Mouse (Mus musculus) intestine, embryonic 16.5 days (tissue): ENCODE data around the gene Zeb2. TPM values are rescaled to one million over a fixed set of nuclear protein-coding genes. Genes with fewer than 3 reads are reported as not detected.

Source experiments
- ATAC-seq: fragments of 200-750 bp; cut with Nextera tagmentation; 2 replicates; pipeline ENCODE4 v1.8.0; 2017; ENCODE audit warnings: moderate TSS enrichment, moderate library complexity
- H3K27ac ChIP-seq: fragments of 300-500 bp; sonication (generic); 2 replicates; pipeline ENCODE4 v1.5.1; 2014; ENCODE audit warnings: mild to moderate bottlenecking, low read length
- H3K27me3 ChIP-seq: fragments of 300-500 bp; sonication (generic); replicated peaks from 2 replicates; pipeline ENCODE4 v1.6.1; 2014; ENCODE audit warnings: low read length, control low read depth, mixed read lengths; ENCODE audit not compliant: control insufficient read depth, insufficient read depth
- H3K36me3 ChIP-seq: fragments of 300-500 bp; sonication (generic); 2 replicates; pipeline ENCODE4 v1.6.1; 2014; ENCODE audit warnings: low read length, control low read depth; ENCODE audit not compliant: control insufficient read depth, insufficient read depth
- H3K4me1 ChIP-seq: fragments of 300-500 bp; sonication (generic); 2 replicates; pipeline ENCODE4 v1.6.1; 2014; ENCODE audit warnings: low read length, control low read depth, mixed read lengths; ENCODE audit not compliant: control insufficient read depth, insufficient read depth
- H3K4me2 ChIP-seq: fragments of 300-500 bp; sonication (generic); 2 replicates; pipeline ENCODE4 v1.6.1; 2014; ENCODE audit warnings: low read depth, low read length, control low read depth
- H3K4me3 ChIP-seq: fragments of 300-500 bp; sonication (generic); 2 replicates; pipeline ENCODE4 v1.5.1; 2014; ENCODE audit warnings: mild to moderate bottlenecking, low read length
- H3K9ac ChIP-seq: fragments of 300-500 bp; sonication (generic); 2 replicates; pipeline ENCODE4 v1.6.1; 2014; ENCODE audit warnings: low read depth, low read length
- H3K9me3 ChIP-seq: fragments of 300-500 bp; sonication (generic); 2 replicates; pipeline ENCODE4 v1.6.1; 2016; ENCODE audit warnings: low read length, control low read depth; ENCODE audit not compliant: control insufficient read depth
- WGBS: fragments of 180-500 bp; shearing (Covaris S2); extraction: QIAGEN DNeasy Blood & Tissue Kit; methylation state at CpG from one replicate; pipeline ENCODE4 v1.1.7; 2014; 5-methylcytosine and 5-hydroxymethylcytosine counted together
- polyA plus RNA-seq: library from polyadenylated mRNA; unstranded; fragments of >200 nt; fragmentation: Nextera tagmentation; extraction: Ambion mirVana; gene quantifications from 2 replicates; pipeline ENCODE4 v1.2.1, GENCODE M21; 2015

Zeb2 gene
- polyA plus RNA-seq, 1 experiment from 2014 or later: 30.9 TPM

DNA sequence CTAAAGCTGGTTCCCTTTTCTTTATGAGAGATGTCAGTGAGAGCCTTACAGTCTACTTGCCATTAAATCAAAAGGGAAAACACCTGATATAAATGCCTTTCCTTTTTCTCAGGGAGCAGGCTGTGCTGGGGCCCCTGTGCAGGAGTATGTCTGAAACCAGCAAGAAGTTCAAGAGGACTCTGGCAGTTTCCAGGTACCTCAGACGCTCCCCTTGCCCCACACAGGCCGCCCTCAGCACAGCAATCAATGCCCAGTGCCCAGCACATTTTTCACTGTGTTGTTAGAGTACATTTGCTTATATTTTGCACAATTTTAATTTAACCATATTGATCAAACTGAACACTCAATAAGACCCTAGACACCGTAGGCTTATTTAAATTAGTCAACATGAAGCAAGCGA is 35.6 kb downstream of the Zeb2 start:
- H3K27ac ChIP-seq: no peak overlapping the region
- ATAC-seq: no peak
- H3K36me3 ChIP-seq: no peaks in the 10 kb centered on the region
- no peak overlapping the region for H3K4me3 ChIP-seq
- H3K9me3 ChIP-seq: no peaks in the 10 kb centered on the region
- H3K4me1 ChIP-seq: no peaks in the 10 kb centered on the region; the same call in 1 of the 2 replicates
- no peaks in the 10 kb centered on the region for H3K27me3 ChIP-seq
- H3K9ac ChIP-seq: no peak overlapping the region
- H3K4me2 ChIP-seq: no peak overlapping the region
- WGBS: 81% methylated on average over 4 of the region's 4 CpGs

- H3K9me3 ChIP-seq: no peaks in the 10 kb centered on the region
- no peak overlapping the region for H3K27ac ChIP-seq
- H3K36me3 ChIP-seq: no peaks in the 10 kb centered on the region
- no peak for ATAC-seq
- H3K4me1 ChIP-seq: no peaks in the 10 kb centered on the region; the same call in 1 of the 2 replicates
- H3K4me2 ChIP-seq: no peak overlapping the region
- no peak overlapping the region for H3K9ac ChIP-seq
- no peak overlapping the region for H3K4me3 ChIP-seq
- no peaks in the 10 kb centered on the region for H3K27me3 ChIP-seq
- WGBS: 64% methylated on average over 3 of the region's 3 CpGs
These were observed 39.2 kb downstream of the Zeb2 start for GRCm38 (mm10) chr2:45077938-45078487.

DNA sequence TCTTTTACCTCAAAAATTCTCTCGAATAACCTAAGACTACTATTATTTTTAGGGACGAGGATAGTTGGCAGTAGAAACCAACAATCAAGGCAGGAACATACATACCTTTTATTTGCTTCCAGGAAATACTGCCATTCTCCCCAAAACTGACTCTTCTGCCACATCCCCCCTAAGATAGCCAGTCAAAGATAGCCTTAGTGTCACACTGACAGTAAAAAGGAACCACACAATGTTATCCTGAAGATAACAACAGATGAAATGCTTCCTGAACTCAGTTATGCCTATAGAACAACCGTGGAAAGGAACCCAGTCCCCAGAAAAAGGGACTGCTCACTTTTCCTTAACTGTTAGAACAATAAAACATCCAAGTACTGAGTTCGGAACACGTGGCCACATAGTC is 39.8 kb downstream of the Zeb2 start:
- Histone ChIP-seq H3K36me3 (no peaks in the 10 kb centered on the region), H3K27ac (no peak overlapping the region), H3K4me1 (no peaks in the 10 kb centered on the region; the same call in 1 of the 2 replicates), H3K4me2 (no peak overlapping the region), H3K9me3 (no peaks in the 10 kb centered on the region), H3K4me3 (no peak overlapping the region), H3K27me3 (no peaks in the 10 kb centered on the region), H3K9ac (no peak overlapping the region)
- ATAC-seq: no peak
- WGBS: 88% methylated on average over 5 of the region's 5 CpGs

GRCm38 (mm10) chr2:45073025-45073424 is 44.2 kb downstream of the Zeb2 start:
- Histone ChIP-seq H3K4me1 (no peaks in the 10 kb centered on the region; the same call in 1 of the 2 replicates), H3K9me3 (no peaks in the 10 kb centered on the region), H3K36me3 (no peaks in the 10 kb centered on the region), H3K27me3 (no peaks in the 10 kb centered on the region), H3K9ac (no peak overlapping the region), H3K4me3 (no peak overlapping the region), H3K4me2 (no peak overlapping the region), H3K27ac (no peak overlapping the region)
- no peak for ATAC-seq
- 65% methylated on average over 6 of the region's 6 CpGs for whole genome bisulfite sequencing

- WGBS: 74% methylated on average over 5 of the region's 5 CpGs
- no peaks in the 10 kb centered on the region; the same call in 1 of the 2 replicates for H3K4me1 ChIP-seq
- H3K4me3 ChIP-seq: no peak overlapping the region
- H3K36me3 ChIP-seq: no peaks in the 10 kb centered on the region
- no peak overlapping the region for H3K9ac ChIP-seq
- no peak overlapping the region for H3K27ac ChIP-seq
- H3K27me3 ChIP-seq: no peaks in the 10 kb centered on the region
- H3K9me3 ChIP-seq: no peaks in the 10 kb centered on the region
- no peak for ATAC-seq
- no peak overlapping the region for H3K4me2 ChIP-seq
These were observed 45.9 kb downstream of the Zeb2 start for GRCm38 (mm10) chr2:45071296-45071695.

- Histone ChIP-seq H3K4me3 (no peak overlapping the region), H3K9me3 (no peaks in the 10 kb centered on the region), H3K36me3 (no peaks in the 10 kb centered on the region), H3K27me3 (no peaks in the 10 kb centered on the region), H3K4me1 (no peaks in the 10 kb centered on the region; the same call in 1 of the 2 replicates), H3K27ac (no peak overlapping the region), H3K9ac (no peak overlapping the region), H3K4me2 (no peak overlapping the region)
- ATAC-seq: no peak
- WGBS: 51% methylated on average over 6 of the region's 6 CpGs
These were observed 46.5 kb downstream of the Zeb2 start for GRCm38 (mm10) chr2:45070612-45071276.

DNA sequence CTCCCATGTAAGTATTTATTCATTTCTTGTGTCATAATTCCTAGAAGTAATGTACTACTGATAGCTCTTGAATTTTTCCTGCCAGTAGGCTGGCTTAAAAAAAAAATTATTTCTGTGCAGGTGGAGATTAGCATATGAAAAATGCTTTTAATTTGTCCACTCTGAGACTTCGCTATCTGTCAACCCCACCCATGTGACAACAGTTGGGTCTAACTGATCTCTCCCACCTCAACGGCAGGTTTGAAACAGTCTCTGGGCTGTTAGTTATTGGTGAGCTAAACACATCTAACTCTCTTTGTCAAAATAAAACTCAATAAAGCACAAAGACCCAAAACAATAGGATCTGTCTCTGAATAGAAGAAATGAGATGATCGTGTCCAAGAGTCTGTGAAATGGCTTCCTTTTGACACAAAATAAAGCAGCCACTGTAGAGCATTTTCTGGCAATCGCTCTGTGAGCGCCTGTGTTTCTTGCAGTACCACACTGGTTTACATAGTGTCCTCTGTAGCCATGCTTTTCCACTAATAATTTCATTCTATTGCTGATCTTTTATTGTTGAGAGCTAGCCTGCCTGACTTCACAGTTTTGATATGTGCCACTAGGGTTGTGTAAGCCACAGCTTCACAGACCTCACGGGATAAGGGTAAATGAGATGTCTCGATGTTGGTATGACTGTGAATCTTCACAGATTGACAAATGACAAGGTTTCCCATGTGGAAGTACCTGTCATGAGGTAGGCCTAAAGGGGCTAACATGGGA is 48.2 kb downstream of the Zeb2 start:
- no peak overlapping the region for H3K9ac ChIP-seq
- no peak overlapping the region for H3K4me3 ChIP-seq
- H3K9me3 ChIP-seq: no peaks in the 10 kb centered on the region
- no peaks in the 10 kb centered on the region for H3K36me3 ChIP-seq
- no peak overlapping the region for H3K4me2 ChIP-seq
- ATAC-seq: no peak
- H3K4me1 ChIP-seq: no peaks in the 10 kb centered on the region; the same call in 1 of the 2 replicates
- no peak overlapping the region for H3K27ac ChIP-seq
- 85% methylated on average over 7 of the region's 7 CpGs for WGBS
- H3K27me3 ChIP-seq: no peaks in the 10 kb centered on the region

DNA sequence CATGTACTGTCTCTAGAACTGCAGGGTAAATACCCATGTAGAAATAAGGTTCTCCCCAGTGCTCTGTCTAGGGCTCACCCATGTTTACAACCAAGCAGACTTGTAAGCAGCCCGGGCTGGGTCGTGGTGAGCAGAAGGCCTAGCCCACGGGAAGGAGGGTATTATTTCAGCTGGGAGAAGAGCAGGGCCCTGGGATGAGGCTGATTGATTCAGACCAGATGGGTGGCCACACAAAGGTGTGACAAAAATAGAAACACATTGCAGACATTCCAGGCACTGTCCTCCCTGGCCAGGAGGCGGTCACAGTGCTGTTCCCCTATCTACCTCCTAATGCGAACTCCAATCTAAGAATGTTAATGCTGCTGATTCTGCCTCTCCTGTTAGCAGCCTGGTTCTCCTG is 50.1 kb downstream of the Zeb2 start:
- Histone ChIP-seq H3K4me1 (no peaks in the 10 kb centered on the region; the same call in 1 of the 2 replicates), H3K4me3 (no peak overlapping the region), H3K9ac (no peak overlapping the region), H3K27ac (no peak overlapping the region), H3K36me3 (no peaks in the 10 kb centered on the region), H3K4me2 (no peak overlapping the region), H3K9me3 (no peaks in the 10 kb centered on the region), H3K27me3 (no peaks in the 10 kb centered on the region)
- 43% methylated on average over 5 of the region's 5 CpGs for WGBS
- ATAC-seq: no peak

GRCm38 (mm10) chr2:45063300-45063890 is 53.8 kb downstream of the Zeb2 start:
- Histone ChIP-seq H3K4me1 (no peaks in the 10 kb centered on the region), H3K4me2 (no peak overlapping the region), H3K9ac (no peak overlapping the region), H3K36me3 (no peaks in the 10 kb centered on the region), H3K9me3 (no peaks in the 10 kb centered on the region), H3K27me3 (no peaks in the 10 kb centered on the region), H3K4me3 (no peak overlapping the region), H3K27ac (no peak overlapping the region)
- WGBS: 43% methylated on average over 7 of the region's 7 CpGs
- no peak for ATAC-seq
